Mouse (Mus musculus): Measurements from ENCODE around the gene Klrb1b.
A peak's percentile ranks its signal among the peaks of the same experiment; 100 is the strongest.
"Not testable (repeated sequence)": the region's sequence is repeated elsewhere in the genome, so short reads cannot be mapped to it uniquely, and the experiment has no call there.

Gene Klrb1b

GRCm38 (mm10) chr6:128799144-128799895, 26.8 kb downstream of the Klrb1b start:
- DNase-seq = peak; percentile 90

- DNase-seq = peak; percentile 82
These were observed 27.4 kb downstream of the Klrb1b start for GRCm38 (mm10) chr6:128798772-128799143.

GRCm38 (mm10) chr6:128797936-128798771, 28.0 kb downstream of the Klrb1b start:
- DNase-seq = peak; percentile 12

- DNase-seq = no peak
These were observed 28.8 kb downstream of the Klrb1b start for GRCm38 (mm10) chr6:128797185-128797905.

GRCm38 (mm10) chr6:128796321-128796955, 29.7 kb downstream of the Klrb1b start:
- DNase-seq = no peak

GRCm38 (mm10) chr6:128793734-128794133, 32.4 kb downstream of the Klrb1b start:
- no peak for DNase-seq

- DNase-seq = not testable (repeated sequence)
These were observed 35.6 kb downstream of the Klrb1b start for GRCm38 (mm10) chr6:128790491-128790994.

GRCm38 (mm10) chr6:128789115-128789514, 37.0 kb downstream of the Klrb1b start, which contains the start of gene Klrb1c:
Gene Klrb1c (minus strand): TSS chr6:128789215.
- no peak for DNase-seq

- no peak for DNase-seq
These were observed 37.6 kb downstream of the Klrb1b start for GRCm38 (mm10) chr6:128788517-128788916.

GRCm38 (mm10) chr6:128786396-128786795, 39.7 kb downstream of the Klrb1b start:
- DNase-seq = not testable (repeated sequence)

- no peak for DNase-seq
These were observed 56.5 kb downstream of the Klrb1b start for GRCm38 (mm10) chr6:128769481-128770253.

- DNase-seq = no peak
These were observed 58.1 kb downstream of the Klrb1b start for GRCm38 (mm10) chr6:128768047-128768446.

- DNase-seq = peak; percentile 67
These were observed 59.5 kb downstream of the Klrb1b start for GRCm38 (mm10) chr6:128766486-128767254.

- no peak for DNase-seq
These were observed 60.9 kb downstream of the Klrb1b start for GRCm38 (mm10) chr6:128765211-128765610.

- no peak for DNase-seq
These were observed 61.5 kb downstream of the Klrb1b start for GRCm38 (mm10) chr6:128764598-128764997.

GRCm38 (mm10) chr6:128763736-128764523, 62.2 kb downstream of the Klrb1b start:
- DNase-seq = peak; percentile 97

Data from kidney, postnatal 14 days (tissue).